Mouse (Mus musculus) left cerebral cortex, adult 18-20 months (tissue): ENCODE data around the gene Tenm4. TPM values are rescaled to one million over a fixed set of nuclear protein-coding genes. Genes with fewer than 3 reads are reported as not detected.
A peak's percentile ranks its signal among the peaks of the same experiment; 100 is the strongest.

Source experiments
- DNase-seq, 2 experiments: peaks; one replicate each; pipeline ENCODE4 v3.0.0; 2021 to 2022; ENCODE audit warnings: low spot score in 2 of 2, mixed read lengths in 1 of 2
- total RNA-seq, 2 experiments: library from RNA; stranded (reverse); gene quantifications; 2 replicates each; pipeline ENCODE4 v1.2.3; 2021

The Tenm4 gene
- total RNA-seq, 2 experiments from 2014 or later, result 126 to 135 TPM

GRCm38 (mm10) chr7:96835313-96835712 is 664.3 kb downstream of the Tenm4 start:
- no peak for DNase-seq

GRCm38 (mm10) chr7:96838271-96838841 is 667.3 kb downstream of the Tenm4 start:
- DNase-seq, result peak; percentile 33 to 66

- peak; percentile 61 to 72 for DNase-seq
These were observed 667.9 kb downstream of the Tenm4 start for GRCm38 (mm10) chr7:96838926-96839325.

- no peak for DNase-seq
These were observed 668.5 kb downstream of the Tenm4 start for GRCm38 (mm10) chr7:96839586-96839985.

DNA sequence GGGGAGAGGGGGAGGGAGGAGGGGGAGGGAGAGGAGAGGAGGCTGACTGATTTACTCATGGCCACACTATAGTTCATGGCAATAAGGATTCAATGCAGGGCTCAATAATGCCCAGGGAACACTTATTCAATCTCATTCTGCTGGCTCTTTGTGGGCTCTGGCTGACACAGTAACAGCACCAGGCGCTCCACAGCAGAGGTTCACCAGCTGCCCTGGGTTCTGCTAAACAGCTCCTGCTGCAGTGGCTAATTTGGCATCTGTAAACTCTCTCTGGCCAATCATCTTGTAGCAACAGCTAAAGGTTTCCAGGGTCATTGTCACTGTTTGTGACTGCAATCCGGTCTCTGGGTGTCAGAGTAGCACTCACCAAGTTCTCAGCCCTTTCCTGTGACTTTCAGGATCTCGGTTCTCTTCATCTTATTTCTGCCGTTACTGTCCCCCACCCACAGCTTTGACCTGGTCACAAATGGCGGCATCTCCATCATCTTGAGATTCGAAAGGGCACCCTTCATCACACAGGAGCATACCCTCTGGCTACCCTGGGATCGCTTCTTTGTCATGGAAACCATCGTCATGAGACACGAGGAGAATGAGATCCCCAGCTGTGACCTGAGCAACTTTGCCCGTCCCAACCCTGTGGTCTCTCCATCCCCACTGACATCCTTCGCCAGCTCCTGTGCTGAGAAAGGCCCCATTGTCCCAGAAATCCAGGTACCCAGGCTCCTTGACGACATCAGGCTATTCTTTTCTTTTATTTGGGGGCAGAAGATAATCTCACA is 671.6 kb downstream of the Tenm4 start:
- no peak for DNase-seq

DNA sequence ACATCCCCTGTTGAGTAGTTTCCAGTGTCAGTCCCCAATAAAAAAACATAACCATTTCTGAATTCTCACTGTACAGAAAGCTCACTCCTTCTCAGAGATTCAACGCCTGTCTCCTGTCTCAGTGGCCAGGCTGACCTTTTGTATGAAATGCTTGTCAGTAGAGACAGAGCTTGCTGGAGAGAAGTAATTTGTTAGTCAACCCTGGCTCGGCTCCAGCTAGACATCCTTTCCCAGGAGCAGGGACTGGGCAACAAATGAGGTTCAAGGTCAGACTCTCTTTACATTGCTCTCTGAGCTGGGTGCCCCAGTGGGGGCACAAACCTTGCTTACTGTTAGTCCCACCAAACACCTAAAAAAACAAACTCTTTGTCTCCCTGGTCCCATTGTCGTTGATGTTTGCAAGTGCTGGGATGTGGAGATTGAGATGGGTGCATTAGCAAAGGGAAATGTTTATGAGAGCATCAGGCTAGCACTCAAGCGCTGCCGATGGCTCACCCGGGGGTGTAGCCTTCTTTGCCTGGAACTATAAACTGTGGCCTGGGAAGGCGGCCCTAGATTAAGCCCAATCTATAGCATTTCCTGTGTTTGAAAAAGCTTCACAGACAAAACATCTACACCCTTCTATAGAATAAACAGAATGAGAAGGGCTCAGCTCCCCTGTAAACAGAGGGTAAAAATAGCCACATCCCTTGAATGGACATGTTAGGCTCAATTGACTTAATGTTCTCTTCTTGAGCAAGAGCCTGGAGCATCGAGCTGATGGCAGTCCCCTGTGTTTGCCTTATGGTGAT is 673.3 kb downstream of the Tenm4 start:
- no peak for DNase-seq

GRCm38 (mm10) chr7:96852781-96853180 is 681.7 kb downstream of the Tenm4 start:
- DNase-seq, result no peak

DNA sequence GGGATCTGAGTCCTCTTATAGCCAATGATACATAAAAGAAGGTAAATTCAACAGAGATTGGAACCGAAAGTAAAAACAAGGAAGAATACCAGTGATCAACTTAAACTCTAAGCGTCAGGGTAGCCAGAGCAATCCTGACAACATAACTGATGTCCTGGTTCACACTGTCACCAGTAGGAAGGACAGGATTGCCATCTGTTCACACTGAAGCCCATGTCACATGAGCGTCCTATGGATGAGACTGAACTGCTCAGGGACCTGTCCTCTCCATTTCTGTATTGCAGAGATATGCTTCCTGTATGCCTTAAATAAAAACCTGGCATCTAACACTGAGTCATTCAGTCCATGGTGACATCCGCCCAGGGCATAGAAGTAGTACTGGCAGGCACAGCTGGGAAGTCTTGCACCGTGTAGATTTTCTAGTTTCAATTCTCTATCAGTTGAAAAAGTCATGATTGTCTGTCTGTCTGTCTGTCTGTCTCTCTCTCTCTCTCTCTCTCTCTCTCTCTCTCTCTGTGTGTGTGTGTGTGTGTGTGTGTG is 684.9 kb downstream of the Tenm4 start:
- no peak for DNase-seq

- DNase-seq, result no peak
These were observed 685.5 kb downstream of the Tenm4 start for GRCm38 (mm10) chr7:96856518-96856917.

DNA sequence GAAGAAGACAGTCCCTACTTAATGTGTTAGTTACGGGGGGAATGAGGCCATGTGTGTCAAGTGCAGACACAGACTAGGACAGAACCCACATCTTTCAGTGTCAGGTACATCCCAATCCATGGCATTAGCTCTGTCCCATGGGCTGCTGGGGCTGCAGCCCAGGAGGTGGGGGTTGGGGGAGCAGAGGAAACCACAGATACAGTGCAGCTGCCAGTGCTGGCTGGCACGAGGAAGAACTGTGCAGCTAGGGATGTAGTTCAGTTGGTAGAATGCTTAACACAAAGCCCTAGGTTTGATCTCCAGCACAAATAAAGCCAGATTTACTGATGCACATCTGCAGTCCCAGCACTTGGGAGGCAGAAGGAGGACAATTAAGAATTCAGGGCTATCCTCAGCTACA is 688.0 kb downstream of the Tenm4 start:
- no peak for DNase-seq

GRCm38 (mm10) chr7:96859684-96860083 is 688.6 kb downstream of the Tenm4 start:
- DNase-seq, result no peak

DNA sequence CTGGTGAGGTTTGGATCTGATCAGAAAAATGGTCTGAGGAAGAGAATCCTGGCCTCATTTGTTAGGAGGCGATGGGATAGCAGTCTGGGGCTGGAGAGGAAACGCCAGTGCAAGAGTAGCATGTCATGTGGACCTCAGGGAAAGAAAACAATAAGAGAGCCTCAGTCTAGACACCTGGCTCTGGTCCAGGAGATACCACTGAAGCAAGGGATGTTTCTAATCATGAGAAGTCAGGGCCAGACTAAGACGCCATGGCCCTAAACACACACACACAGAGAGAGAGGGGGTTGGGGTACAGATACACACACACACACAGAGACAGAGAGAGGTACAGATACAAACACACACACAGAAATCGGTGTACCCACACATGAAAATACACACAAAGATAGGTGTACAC is 689.6 kb downstream of the Tenm4 start:
- no peak for DNase-seq

DNA sequence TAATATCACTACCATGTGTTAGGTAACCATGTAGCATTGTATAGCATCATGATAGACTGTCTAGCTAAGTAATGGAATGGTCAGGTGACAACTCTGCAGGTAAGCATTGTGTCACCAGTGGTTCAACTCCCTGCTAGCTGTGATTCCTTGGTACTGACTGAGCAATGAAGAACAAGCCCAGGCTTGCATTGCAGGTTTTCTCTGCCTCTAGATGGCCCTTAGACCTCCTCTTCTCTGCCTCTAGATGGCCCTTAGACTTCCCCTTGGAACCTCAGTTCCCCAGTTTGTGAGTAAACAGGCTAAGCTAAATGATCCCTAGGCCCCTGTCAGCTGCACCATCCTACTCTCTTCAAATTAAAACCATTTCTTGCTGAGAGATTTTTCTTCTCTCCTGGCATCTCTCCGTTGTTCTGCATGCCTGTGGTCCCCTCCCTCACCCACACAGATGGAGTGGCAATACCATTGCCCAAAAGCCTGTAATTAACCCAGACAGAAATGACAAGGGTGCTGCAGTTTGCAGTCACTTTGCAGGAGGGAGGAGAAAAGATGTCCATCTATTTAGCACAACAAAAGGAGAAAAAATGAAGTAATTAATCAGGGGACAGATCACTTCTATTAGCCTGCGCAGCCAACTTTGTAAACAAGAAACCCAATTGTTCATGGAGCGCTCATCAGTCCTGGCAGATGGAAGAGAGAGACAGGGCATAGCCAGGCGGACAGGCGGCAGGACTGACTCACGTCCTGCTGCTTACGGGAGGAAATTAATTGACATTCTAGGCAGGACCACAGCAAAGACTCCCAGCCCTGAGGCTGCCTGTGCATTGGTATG is 694.1 kb downstream of the Tenm4 start:
- DNase-seq, result no peak

DNA sequence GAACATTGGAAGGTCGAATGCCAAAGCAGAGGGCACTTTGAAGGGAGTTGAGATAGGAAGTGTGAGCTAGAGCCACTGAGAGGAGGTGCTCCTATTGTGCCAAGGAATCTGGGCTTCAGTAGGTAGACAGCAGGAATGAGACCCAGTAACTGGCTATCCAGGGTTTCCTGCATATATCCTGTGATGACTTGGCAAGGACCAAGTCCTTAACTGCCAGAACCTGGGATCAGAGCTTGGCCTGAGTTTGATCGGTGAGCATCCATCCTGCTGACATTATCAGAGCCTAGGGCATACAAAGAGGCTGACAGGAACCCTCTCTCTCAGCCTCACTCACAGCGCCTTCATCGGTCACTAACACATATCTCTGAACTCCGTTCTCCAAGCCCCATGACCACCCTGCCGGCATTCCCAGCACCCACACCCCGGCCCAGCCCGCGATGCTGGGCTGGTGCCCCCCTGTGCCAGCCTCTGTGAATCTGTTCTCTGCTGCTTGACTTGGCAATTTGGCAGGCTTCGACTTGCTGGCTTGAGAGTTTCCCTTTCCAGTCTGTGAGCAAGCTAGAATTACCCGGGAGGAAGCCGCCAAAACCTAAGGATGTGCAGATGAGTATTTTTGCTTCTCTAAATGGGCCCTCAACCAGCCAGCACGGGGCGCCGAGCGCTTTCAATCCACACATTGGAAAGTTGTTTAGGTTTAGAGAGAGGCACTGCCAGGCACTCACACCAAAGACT is 698.2 kb downstream of the Tenm4 start:
- DNase-seq, result peak; percentile 44 to 56

DNA sequence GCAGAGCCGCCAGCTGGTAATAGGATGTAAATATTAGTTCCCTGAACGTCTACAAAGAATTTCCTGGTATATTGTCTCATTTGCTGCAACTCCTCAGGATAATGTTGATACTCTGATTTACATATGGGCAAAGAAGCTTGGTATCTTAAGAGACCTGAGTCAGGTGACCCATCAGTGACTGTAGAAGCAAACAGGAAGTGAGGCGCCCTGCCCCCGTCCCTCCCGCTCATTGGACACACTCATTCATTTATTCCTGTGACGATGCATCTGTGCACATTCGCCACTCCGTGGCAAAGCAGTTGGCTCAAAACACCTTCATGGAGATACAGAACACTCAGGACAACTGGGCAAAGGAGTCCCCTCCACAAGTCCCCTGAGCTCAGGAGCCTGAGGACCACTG is 699.4 kb downstream of the Tenm4 start:
- DNase-seq, result no peak

DNA sequence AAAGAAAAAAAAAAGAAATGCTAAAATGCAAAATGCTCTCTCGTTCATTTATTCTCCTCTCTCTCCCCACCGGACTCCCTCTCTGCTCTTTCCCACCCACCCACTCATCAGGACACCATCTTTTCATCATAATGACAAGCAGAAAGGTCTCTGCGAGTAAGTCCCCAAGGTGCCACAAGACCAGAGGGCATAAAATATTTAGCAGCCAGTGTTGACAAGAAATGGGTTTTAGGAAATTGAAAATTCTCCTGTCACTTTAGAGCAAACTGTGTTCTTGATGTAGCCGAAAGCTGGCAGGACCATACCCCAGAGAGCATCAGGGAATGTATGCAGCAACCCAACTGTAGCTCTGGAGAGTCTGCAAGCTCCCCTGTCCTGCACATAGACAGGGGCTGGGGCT is 700.0 kb downstream of the Tenm4 start:
- no peak for DNase-seq

- DNase-seq, result no peak
These were observed 707.6 kb downstream of the Tenm4 start for GRCm38 (mm10) chr7:96878511-96879276.

GRCm38 (mm10) chr7:96879593-96879992 is 708.5 kb downstream of the Tenm4 start:
- no peak for DNase-seq

- DNase-seq, result no peak
These were observed 709.3 kb downstream of the Tenm4 start for GRCm38 (mm10) chr7:96880221-96880944.
